Mouse (Mus musculus): ENCODE results near the gene Hipk4. TPM values are rescaled to one million over a fixed set of nuclear protein-coding genes. Genes with fewer than 3 reads are reported as not detected.

The Hipk4 gene
- total and polyA plus RNA-seq, 2 experiments from 2014 or later: 0.88 to 1.8 TPM

DNA sequence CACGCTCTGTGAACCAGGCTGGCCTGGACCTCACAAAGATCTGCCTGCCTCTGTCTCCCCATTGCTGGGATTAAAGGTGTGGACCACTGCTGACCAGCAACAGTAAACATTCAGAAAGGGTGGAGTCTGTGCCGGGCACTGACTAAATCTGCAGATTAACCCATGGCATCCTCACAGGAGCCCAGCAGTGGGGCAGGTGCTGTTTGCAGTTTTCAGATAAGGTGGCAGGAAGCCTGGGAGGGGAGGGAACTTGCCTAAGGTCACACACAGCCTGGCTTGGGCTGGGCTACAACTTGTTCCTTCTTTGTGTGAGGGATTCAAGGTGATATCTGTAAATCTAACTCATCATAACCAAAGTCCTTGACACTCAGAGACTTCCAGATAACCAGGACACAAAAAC is 17.5 kb downstream of the Hipk4 start:
- WGBS: 71% methylated on average over 2 of the region's 2 CpGs
- no peak for TF ChIP-seq CTCF (IDR thresholded peaks at IDR 0.05)
- Histone ChIP-seq H3K36me3 (ENCODE audit: insufficient read depth, low read length) (peaks cover 49% of the 10 kb centered on the region), H3K27me3 (ENCODE audit: insufficient read depth, low read length) (no peaks in the 10 kb centered on the region), H3K4me3 (ENCODE audit: low read depth, low read length) (no peak overlapping the region), H3K4me1 (ENCODE audit: insufficient read depth, low read length) (peaks cover 8% of the 10 kb centered on the region; the same call in 1 of the 2 replicates), H3K4me2 (ENCODE audit: low read depth, low read length, poor library complexity, severe bottlenecking) (no peak overlapping the region), H3K27ac (ENCODE audit: low read depth, low read length) (no peak overlapping the region), H3K9me3 (ENCODE audit: low read length) (no peaks in the 10 kb centered on the region), H3K9ac (replicated peaks; ENCODE audit: low read length, poor library complexity, severe bottlenecking) (no peak overlapping the region)
- ATAC-seq (ENCODE audit: low FRiP score): no peak
- DNase-seq (ENCODE audit: low spot score): no peak

- 93% methylated on average over 6 of the region's 6 CpGs for WGBS
- Histone ChIP-seq H3K36me3 (ENCODE audit: insufficient read depth, low read length) (peaks cover 45% of the 10 kb centered on the region), H3K4me1 (ENCODE audit: insufficient read depth, low read length) (peaks cover 8% of the 10 kb centered on the region; the same call in 1 of the 2 replicates), H3K27me3 (ENCODE audit: insufficient read depth, low read length) (no peaks in the 10 kb centered on the region), H3K4me2 (ENCODE audit: low read depth, low read length, poor library complexity, severe bottlenecking) (peak overlapping the region; percentile 76), H3K27ac (ENCODE audit: low read depth, low read length) (no peak overlapping the region), H3K4me3 (ENCODE audit: low read depth, low read length) (peak overlapping the region; percentile 63; the same call in 1 of the 2 replicates), H3K9me3 (ENCODE audit: low read length) (no peaks in the 10 kb centered on the region), H3K9ac (replicated peaks; ENCODE audit: low read length, poor library complexity, severe bottlenecking) (peak overlapping the region; percentile 29; the same call in 1 of the 2 replicates)
- ATAC-seq (ENCODE audit: low FRiP score): no peak
- DNase-seq (ENCODE audit: low spot score): no peak
- TF ChIP-seq CTCF (IDR thresholded peaks at IDR 0.05): no peak
These were observed 17.9 kb downstream of the Hipk4 start for GRCm38 (mm10) chr7:27540935-27541334.

DNA sequence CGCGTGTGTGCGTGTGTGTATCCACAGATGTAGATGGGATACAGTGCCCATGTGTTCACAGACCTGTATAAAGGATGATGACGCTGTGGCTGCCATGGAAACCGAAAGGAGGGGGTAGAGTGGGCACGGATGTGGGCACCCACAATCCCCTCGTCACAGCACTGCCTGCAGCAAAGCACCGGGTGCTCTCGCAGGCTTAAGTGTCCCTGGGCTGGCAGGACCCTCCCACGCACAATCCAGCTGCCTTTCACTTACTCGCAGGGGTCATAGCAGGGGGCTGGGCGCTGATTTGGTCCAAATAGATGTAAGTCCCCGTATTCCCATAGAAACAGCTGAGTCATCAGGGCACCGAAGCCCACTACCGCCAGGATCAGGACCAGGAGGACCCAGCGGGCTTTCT is 18.4 kb downstream of the Hipk4 start:
- Histone ChIP-seq H3K36me3 (ENCODE audit: insufficient read depth, low read length) (peaks cover 40% of the 10 kb centered on the region), H3K4me1 (ENCODE audit: insufficient read depth, low read length) (peaks cover 8% of the 10 kb centered on the region; the same call in 1 of the 2 replicates), H3K4me2 (ENCODE audit: low read depth, low read length, poor library complexity, severe bottlenecking) (peak overlapping the region; percentile 76), H3K4me3 (ENCODE audit: low read depth, low read length) (peak overlapping the region; percentile 63), H3K27me3 (ENCODE audit: insufficient read depth, low read length) (no peaks in the 10 kb centered on the region), H3K27ac (ENCODE audit: low read depth, low read length) (no peak overlapping the region), H3K9me3 (ENCODE audit: low read length) (no peaks in the 10 kb centered on the region), H3K9ac (replicated peaks; ENCODE audit: low read length, poor library complexity, severe bottlenecking) (peak overlapping the region; percentile 71; the same call in 1 of the 2 replicates)
- peak; percentile 68 for DNase-seq (ENCODE audit: low spot score)
- TF ChIP-seq CTCF (IDR thresholded peaks at IDR 0.05): no peak
- 54% methylated on average over 16 of the region's 16 CpGs for WGBS
- peak; percentile 62 for ATAC-seq (ENCODE audit: low FRiP score)

GRCm38 (mm10) chr7:27541922-27542321 is 18.9 kb downstream of the Hipk4 start:
- no peaks in the 10 kb centered on the region for H3K9me3 ChIP-seq (ENCODE audit: low read length)
- peak overlapping the region; percentile 27; the same call in 1 of the 2 replicates for H3K27ac ChIP-seq (ENCODE audit: low read depth, low read length)
- WGBS: 62% methylated on average over 5 of the region's 5 CpGs
- H3K4me2 ChIP-seq (ENCODE audit: low read depth, low read length, poor library complexity, severe bottlenecking): peak overlapping the region; percentile 76
- peaks cover 36% of the 10 kb centered on the region for H3K36me3 ChIP-seq (ENCODE audit: insufficient read depth, low read length)
- no peaks in the 10 kb centered on the region for H3K27me3 ChIP-seq (ENCODE audit: insufficient read depth, low read length)
- H3K4me1 ChIP-seq (ENCODE audit: insufficient read depth, low read length): peaks cover 8% of the 10 kb centered on the region; the same call in 1 of the 2 replicates
- peak overlapping the region; percentile 71 for H3K9ac ChIP-seq (replicated peaks; ENCODE audit: low read length, poor library complexity, severe bottlenecking)
- H3K4me3 ChIP-seq (ENCODE audit: low read depth, low read length): peak overlapping the region; percentile 63
- ATAC-seq (ENCODE audit: low FRiP score): no peak
- DNase-seq (ENCODE audit: low spot score): no peak
- TF ChIP-seq CTCF (IDR thresholded peaks at IDR 0.05): no peak

DNA sequence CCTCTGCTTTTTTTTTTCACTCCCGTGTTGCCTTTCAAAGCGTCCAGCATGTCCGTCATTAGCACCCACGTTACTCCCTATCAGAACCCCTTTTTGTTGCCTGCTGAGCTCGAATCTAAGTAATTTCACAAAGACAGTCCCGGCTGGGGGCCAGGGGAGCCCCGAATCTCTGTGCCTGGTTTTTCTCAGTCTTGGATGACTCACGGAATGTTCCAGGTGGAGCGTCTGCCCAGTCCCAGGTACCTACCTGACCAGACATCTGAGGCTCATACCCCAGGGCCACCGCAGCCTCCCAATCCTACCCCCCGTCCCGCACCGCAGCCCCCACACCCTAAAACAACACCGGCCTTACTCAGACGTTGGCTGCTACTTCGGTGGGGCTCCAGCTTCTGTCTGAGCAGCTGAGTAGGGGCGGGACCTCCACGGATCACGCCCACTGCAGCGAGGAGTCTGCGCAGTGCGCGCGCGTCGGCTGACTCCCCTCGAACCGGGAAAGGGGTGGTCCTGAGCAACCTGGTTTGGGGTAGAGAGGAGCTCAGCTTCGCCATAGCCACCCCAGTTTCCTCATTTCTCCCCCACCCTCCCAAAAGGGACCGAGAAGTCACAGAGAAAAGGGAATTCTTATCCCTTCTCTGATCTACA is 19.4 kb downstream of the Hipk4 start:
- H3K36me3 ChIP-seq (ENCODE audit: insufficient read depth, low read length): peaks cover 31% of the 10 kb centered on the region
- 2% methylated on average over 30 of the region's 30 CpGs for WGBS
- peak overlapping the region; percentile 27; the same call in 1 of the 2 replicates for H3K27ac ChIP-seq (ENCODE audit: low read depth, low read length)
- no peaks in the 10 kb centered on the region for H3K9me3 ChIP-seq (ENCODE audit: low read length)
- peak overlapping the region; percentile 63 for H3K4me3 ChIP-seq (ENCODE audit: low read depth, low read length)
- H3K9ac ChIP-seq (replicated peaks; ENCODE audit: low read length, poor library complexity, severe bottlenecking): peak overlapping the region; percentile 71
- peaks cover 8% of the 10 kb centered on the region; the same call in 1 of the 2 replicates for H3K4me1 ChIP-seq (ENCODE audit: insufficient read depth, low read length)
- TF ChIP-seq CTCF (IDR thresholded peaks at IDR 0.05): no peak
- no peaks in the 10 kb centered on the region for H3K27me3 ChIP-seq (ENCODE audit: insufficient read depth, low read length)
- ATAC-seq (ENCODE audit: low FRiP score) (peak; percentile 88), DNase-seq (ENCODE audit: low spot score) (peak; percentile 92)
- peak overlapping the region; percentile 76 for H3K4me2 ChIP-seq (ENCODE audit: low read depth, low read length, poor library complexity, severe bottlenecking)

DNA sequence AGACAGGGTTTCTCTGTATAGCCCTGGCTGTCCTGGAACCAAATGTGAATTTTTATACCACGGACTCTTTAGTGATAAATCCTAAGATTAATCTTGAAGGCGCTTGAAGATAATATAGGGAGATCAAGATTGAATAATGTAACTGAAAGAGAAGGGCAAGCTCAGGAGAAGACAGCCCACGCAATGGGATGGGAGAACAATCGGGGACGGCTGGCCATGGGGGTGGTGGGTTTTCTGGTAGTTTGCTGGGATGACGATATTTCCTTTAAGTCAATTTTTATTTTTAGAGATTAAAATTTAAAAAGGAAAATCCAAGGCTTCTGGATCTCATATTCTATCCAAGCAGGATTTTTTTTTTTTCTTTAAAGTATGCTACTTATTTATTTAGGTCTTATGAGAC is 20.0 kb downstream of the Hipk4 start:
- H3K4me2 ChIP-seq (ENCODE audit: low read depth, low read length, poor library complexity, severe bottlenecking): peak overlapping the region; percentile 76
- no peak for TF ChIP-seq CTCF (IDR thresholded peaks at IDR 0.05)
- H3K9me3 ChIP-seq (ENCODE audit: low read length): no peaks in the 10 kb centered on the region
- peak overlapping the region; percentile 71; the same call in 1 of the 2 replicates for H3K9ac ChIP-seq (replicated peaks; ENCODE audit: low read length, poor library complexity, severe bottlenecking)
- no peaks in the 10 kb centered on the region for H3K27me3 ChIP-seq (ENCODE audit: insufficient read depth, low read length)
- H3K27ac ChIP-seq (ENCODE audit: low read depth, low read length): peak overlapping the region; percentile 27; the same call in 1 of the 2 replicates
- H3K36me3 ChIP-seq (ENCODE audit: insufficient read depth, low read length): peaks cover 25% of the 10 kb centered on the region
- no peak for DNase-seq (ENCODE audit: low spot score)
- no peak for ATAC-seq (ENCODE audit: low FRiP score)
- H3K4me3 ChIP-seq (ENCODE audit: low read depth, low read length): peak overlapping the region; percentile 63
- H3K4me1 ChIP-seq (ENCODE audit: insufficient read depth, low read length): peaks cover 8% of the 10 kb centered on the region; the same call in 1 of the 2 replicates
- WGBS: 50% methylated on average over 6 of the region's 6 CpGs
